8 mouse cellular contexts compared by ENCODE assay signal in the genomic region with DNA sequence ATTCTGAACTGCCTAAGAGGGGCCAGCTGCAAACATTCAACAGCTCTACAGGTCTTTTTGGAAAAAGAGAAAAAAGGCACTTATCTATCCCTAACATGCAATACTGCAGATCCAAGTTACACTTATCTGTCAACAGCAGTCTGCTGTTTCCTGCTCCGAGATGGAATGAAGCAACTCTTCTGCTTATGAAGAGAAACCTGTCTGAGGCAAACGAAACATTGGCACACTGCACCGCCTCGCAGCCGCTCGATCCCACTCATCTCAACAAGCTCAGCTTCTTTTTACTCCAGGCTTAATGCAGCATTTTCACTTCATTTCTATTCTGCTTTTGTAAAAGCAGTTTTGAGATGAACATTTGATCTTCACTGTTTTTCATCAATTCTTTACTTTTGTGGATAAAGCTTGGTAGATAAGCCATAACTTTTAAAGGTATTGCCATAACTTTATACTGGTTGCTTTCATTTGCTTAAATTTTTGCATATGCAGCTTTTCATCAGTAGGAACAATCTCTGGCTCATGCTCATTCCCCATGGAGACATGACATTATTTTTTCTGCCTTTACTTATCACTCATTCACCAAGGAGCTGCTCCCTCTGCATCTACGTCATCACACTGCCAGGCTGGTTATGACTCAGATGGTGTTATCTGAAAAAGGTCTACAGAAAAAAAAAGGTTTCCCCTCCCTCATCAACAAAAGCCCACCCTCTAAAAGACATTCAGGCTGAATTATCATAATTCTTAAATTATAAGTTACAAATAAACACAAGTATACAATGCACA. TPM values are rescaled to one million over a fixed set of nuclear protein-coding genes. Genes with fewer than 3 reads are reported as not detected.
DNase-seq lines count a peak whose midpoint lies in the region; ATAC-seq and TF ChIP-seq lines count a peak whose summit lies in the region.

No protein-coding gene starts in this region.

- H3K9ac ChIP-seq in lung, embryonic 15.5 days, result peak overlapping the region; percentile 71
- H3K9ac ChIP-seq in lung, postnatal 0 days (replicated peaks; ENCODE audit: low read depth), result peak overlapping the region; percentile 98

- H3K27ac ChIP-seq in lung, embryonic 15.5 days, result peak overlapping the region; percentile 13
- no peak overlapping the region for H3K27ac ChIP-seq in brown adipose tissue, adult 24 weeks (replicated peaks; ENCODE audit: low read depth, low read length)
- peak overlapping the region; percentile 100 for H3K27ac ChIP-seq in hindbrain, embryonic 10.5 days
- H3K27ac ChIP-seq in lung, postnatal 0 days (ENCODE audit: low read length), result peak overlapping the region; percentile 51

- peaks cover 27% of the 10 kb centered on the region for H3K4me1 ChIP-seq in lung, embryonic 15.5 days
- no peaks in the 10 kb centered on the region for H3K4me1 ChIP-seq in brown adipose tissue, adult 24 weeks (ENCODE audit: control insufficient read depth, insufficient read depth, insufficient read length, low read length)
- H3K4me1 ChIP-seq in hindbrain, embryonic 10.5 days (replicated peaks), result peaks cover 45% of the 10 kb centered on the region
- peaks cover 6% of the 10 kb centered on the region; the same call in 1 of the 2 replicates for H3K4me1 ChIP-seq in lung, postnatal 0 days (ENCODE audit: insufficient read depth, low read depth, low read length)

- WGBS in lung, embryonic 15.5 days, result 0% methylated on average over 7 of the region's 7 CpGs
- 17% methylated on average over 7 of the region's 7 CpGs for WGBS in hindbrain, embryonic 10.5 days
- WGBS in lung, postnatal 0 days, result 0% methylated on average over 7 of the region's 7 CpGs

- DNase-seq in lung, postnatal 4 days, result no peak
- no peak for DNase-seq in hindbrain, embryonic 10.5 days (ENCODE audit: low spot score)
- DNase-seq in lung, postnatal 0 days (ENCODE audit: low spot score), result peak; percentile 84
- peak; percentile 49 for DNase-seq in yolk sac, embryonic 10.5 days (ENCODE audit: low spot score)
- DNase-seq in right cerebral cortex, adult 2 months (ENCODE audit: low spot score in 2 of 2), result no peak
- DNase-seq in ovary, adult 18-20 months (ENCODE audit: low spot score), result no peak

- no peaks in the 10 kb centered on the region for H3K9me3 ChIP-seq in lung, embryonic 15.5 days
- no peaks in the 10 kb centered on the region for H3K9me3 ChIP-seq in hindbrain, embryonic 10.5 days
- no peaks in the 10 kb centered on the region for H3K9me3 ChIP-seq in lung, postnatal 0 days (ENCODE audit: low read length)

- TF ChIP-seq EP300 in lung, postnatal 0 days (IDR thresholded peaks at IDR 0.05), result peak; percentile 25

- TF ChIP-seq CTCF in lung, postnatal 0 days (IDR thresholded peaks at IDR 0.05), result no peak

- peak overlapping the region; percentile 86 for H3K4me3 ChIP-seq in lung, embryonic 15.5 days
- H3K4me3 ChIP-seq in brown adipose tissue, adult 24 weeks (ENCODE audit: insufficient read depth, low read depth, low read length), result peak overlapping the region; percentile 68
- H3K4me3 ChIP-seq in hindbrain, embryonic 10.5 days, result peak overlapping the region; percentile 91
- H3K4me3 ChIP-seq in lung, postnatal 0 days (ENCODE audit: low read depth, low read length), result peak overlapping the region; percentile 71

- H3K36me3 ChIP-seq in lung, embryonic 15.5 days, result peaks cover 44% of the 10 kb centered on the region
- H3K36me3 ChIP-seq in hindbrain, embryonic 10.5 days, result peaks cover 64% of the 10 kb centered on the region
- peaks cover 31% of the 10 kb centered on the region; the same call in 1 of the 2 replicates for H3K36me3 ChIP-seq in lung, postnatal 0 days (ENCODE audit: insufficient read depth, low read length)

- H3K27me3 ChIP-seq in lung, embryonic 15.5 days, result no peaks in the 10 kb centered on the region
- no peaks in the 10 kb centered on the region for H3K27me3 ChIP-seq in hindbrain, embryonic 10.5 days (ENCODE audit: insufficient read depth, poor library complexity, severe bottlenecking)
- H3K27me3 ChIP-seq in lung, postnatal 0 days (replicated peaks; ENCODE audit: insufficient read depth, low read length), result no peaks in the 10 kb centered on the region

- peak overlapping the region; percentile 67 for H3K4me2 ChIP-seq in lung, embryonic 15.5 days
- H3K4me2 ChIP-seq in lung, postnatal 0 days (replicated peaks; ENCODE audit: low read depth, low read length), result peak overlapping the region; percentile 85

- no peak for ATAC-seq in lung, embryonic 15.5 days (ENCODE audit: borderline replicate concordance, extremely low read depth, low FRiP score, low TSS enrichment)
- ATAC-seq in lung, postnatal 0 days, result no peak

RNA-seq across cellular contexts. Expression of a gene that starts 27.7 kb away (rescaled TPM):
- 76.1 and 83.6 TPM in 2 replicates for polyA plus RNA-seq in lung, embryonic 15.5 days (2015; fragmentation: Nextera tagmentation; extraction: Ambion mirVana)
- 49.2 and 54.3 TPM in 2 replicates for polyA plus RNA-seq in brown adipose tissue, adult 24 weeks (2012; ENCODE audit: insufficient read depth, insufficient read length, missing spikeins)
- polyA plus RNA-seq in hindbrain, embryonic 10.5 days (2016; fragmentation: Nextera tagmentation; extraction: Ambion mirVana), result 68.2 and 69.5 TPM in 2 replicates
- 64.6 TPM in 2 replicates for polyA plus RNA-seq in lung, postnatal 0 days (2015; fragmentation: Nextera tagmentation; extraction: Ambion mirVana)

RNA-seq across cellular contexts. Expression of a gene that starts 58.2 kb away (rescaled TPM):
- polyA plus RNA-seq in lung, embryonic 15.5 days (2015; fragmentation: Nextera tagmentation; extraction: Ambion mirVana), result 47.2 and 54.9 TPM in 2 replicates
- 59.4 and 101 TPM in 2 replicates for polyA plus RNA-seq in brown adipose tissue, adult 24 weeks (2012; ENCODE audit: insufficient read depth, insufficient read length, missing spikeins)
- polyA plus RNA-seq in hindbrain, embryonic 10.5 days (2016; fragmentation: Nextera tagmentation; extraction: Ambion mirVana), result 2.7 and 6.9 TPM in 2 replicates
- 51.9 and 59.6 TPM in 2 replicates for polyA plus RNA-seq in lung, postnatal 0 days (2015; fragmentation: Nextera tagmentation; extraction: Ambion mirVana)

Comparison
In these comparisons a context has a peak if more than half of its experiments do, and no peak if none do; other contexts are left out.
1. DNase-seq: peak in lung, postnatal 0 days (single experiment) and yolk sac, embryonic 10.5 days (single experiment); none in lung, postnatal 4 days (0 of 2), hindbrain, embryonic 10.5 days (single experiment), right cerebral cortex, adult 2 months (0 of 2) and ovary, adult 18-20 months (single experiment).
2. Peak in every context shown above with its lines, with median percentiles within 50 percentile points of each other: H3K4me3 ChIP-seq.